Mouse (Mus musculus): Measurements from ENCODE around the gene Olfr175-ps1.

Gene Olfr175-ps1

GRCm38 (mm10) chr16:58826732-58827319 is at the start of gene Olfr175-ps1:
Olfr175-ps1 (minus strand) TSS chr16:58826782.
- DNase-seq (ENCODE audit: low read depth, low spot score), result no peak

GRCm38 (mm10) chr16:58874668-58875067 is 48.1 kb upstream of the Olfr175-ps1 start, which contains the start of gene Olfr177:
Olfr177 (minus strand) TSS chr16:58874768.
- DNase-seq (ENCODE audit: low read depth, low spot score), result no peak

- DNase-seq (ENCODE audit: low read depth, low spot score), result no peak
These were observed 34.9 kb upstream of the Olfr175-ps1 start for GRCm38 (mm10) chr16:58861479-58861878.

GRCm38 (mm10) chr16:58860032-58860737 is 33.6 kb upstream of the Olfr175-ps1 start:
- DNase-seq (ENCODE audit: low read depth, low spot score), result no peak

- no peak for DNase-seq (ENCODE audit: low read depth, low spot score)
These were observed 26.4 kb downstream of the Olfr175-ps1 start, which contains the start of gene Olfr173 for GRCm38 (mm10) chr16:58800168-58800567. Olfr173 (minus strand) TSS chr16:58800268.
